Mouse (Mus musculus): ENCODE data around the gene Neu4. TPM values are rescaled to one million over a fixed set of nuclear protein-coding genes. Genes with fewer than 3 reads are reported as not detected.

Neu4 gene
- not detected for polyA plus RNA-seq (2017; shearing (Covaris generic))

DNA sequence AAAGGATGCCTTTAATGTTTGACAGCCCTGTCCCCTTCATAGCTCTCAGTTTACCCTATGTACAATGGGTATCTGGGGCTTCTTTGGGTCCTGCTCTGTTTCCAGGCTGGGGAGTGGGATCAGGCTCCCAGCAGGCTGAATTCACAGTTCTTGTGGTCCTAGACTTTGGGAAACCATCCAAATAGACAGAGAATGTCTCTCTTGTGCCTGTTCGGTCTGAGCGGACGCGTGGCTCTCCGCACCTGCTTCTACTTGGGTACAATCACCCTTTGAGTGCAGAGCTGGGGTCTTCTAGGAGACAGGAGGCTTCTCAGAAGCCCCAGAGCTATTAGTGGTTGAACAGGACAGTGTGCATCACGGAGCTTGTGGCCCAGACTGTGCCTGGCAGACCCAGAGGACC is at the start of gene Neu4:
Gene Neu4, plus strand, starts transcription at position 301 of the 400 bp plus-strand sequence.

DNA sequence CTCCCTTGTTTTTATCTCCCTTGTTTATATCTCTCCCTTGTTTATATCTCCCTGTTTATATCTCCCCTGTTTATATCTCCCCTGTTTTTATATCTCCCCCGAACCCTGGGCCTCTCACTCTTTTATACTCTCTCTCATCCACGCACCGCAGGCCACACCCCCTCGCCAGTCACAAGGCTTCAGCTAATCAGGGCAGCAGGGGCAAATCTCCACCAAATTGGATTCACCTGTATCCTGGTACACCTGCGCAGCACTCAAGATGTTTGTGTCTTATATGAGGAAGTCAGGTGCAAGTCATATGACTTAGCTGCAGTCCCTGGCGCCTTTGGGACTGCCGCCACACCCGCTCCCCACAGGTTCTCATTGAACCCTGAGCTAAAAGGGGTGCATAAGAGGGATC is 30.0 kb upstream of the Neu4 start, which contains the start of gene Gal3st2c:
Gene Gal3st2c, plus strand, starts transcription at position 301 of the 400 bp plus-strand sequence.

DNA sequence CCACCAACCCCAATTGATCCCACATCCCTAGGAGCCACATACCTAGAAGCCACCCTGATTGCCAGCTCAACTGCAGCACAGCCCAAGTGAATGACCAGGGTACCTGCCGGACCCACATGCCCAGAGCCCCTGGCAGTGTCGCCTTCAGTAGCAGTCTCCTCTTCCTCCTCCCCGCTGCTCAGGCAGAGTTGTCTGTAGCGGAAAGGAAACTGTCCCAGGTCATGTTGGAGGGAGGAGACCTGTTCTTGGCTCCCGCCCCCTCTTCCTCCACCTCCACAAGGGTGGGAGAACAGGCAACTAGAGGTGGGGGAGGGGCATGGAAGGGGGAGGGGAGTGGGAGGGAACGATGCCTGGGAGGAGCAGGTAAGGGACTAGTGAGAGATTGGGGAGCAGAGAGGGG is 32.1 kb downstream of the Neu4 start, which contains the start of gene Pdcd1:
Gene Pdcd1, minus strand, starts transcription at position 181 of the 400 bp plus-strand sequence.

Other genes starting within 250 kb of the Neu4 start
- 153 TPM for gene Dtymk, start 218.5 kb upstream of the Neu4 start, polyA plus RNA-seq (2017; shearing (Covaris generic))
- gene Ing5, start 216.5 kb upstream of the Neu4 start, polyA plus RNA-seq (2017; shearing (Covaris generic)), result 43.6 TPM
- gene D2hgdh, start 195.5 kb upstream of the Neu4 start, polyA plus RNA-seq (2017; shearing (Covaris generic)), result 33.9 TPM
- gene Gal3st2, start 159.1 kb upstream of the Neu4 start, polyA plus RNA-seq (2017; shearing (Covaris generic)), result not detected
- gene Gal3st2b, start 102.1 kb upstream of the Neu4 start, polyA plus RNA-seq (2017; shearing (Covaris generic)), result not detected
- gene Gal3st2c, start 29.9 kb upstream of the Neu4 start, polyA plus RNA-seq (2017; shearing (Covaris generic)), result 0.06 TPM
- 209 TPM for gene Pdcd1, start 32.1 kb downstream of the Neu4 start, polyA plus RNA-seq (2017; shearing (Covaris generic))

All from CD4-positive, CD25-positive, alpha-beta regulatory T cell, adult 9 weeks (primary cell).